Mouse (Mus musculus) limb, embryonic 12.5 days (tissue): Measurements from ENCODE around the gene Cox4i2. TPM values are rescaled to one million over a fixed set of nuclear protein-coding genes. Genes with fewer than 3 reads are reported as not detected.

Source experiments
- ATAC-seq: fragments of 200-750 bp; cut with Nextera tagmentation; 2 replicates; pipeline ENCODE4 v1.8.0; 2017; ENCODE audit warnings: low read depth, moderate TSS enrichment; ENCODE audit not compliant: insufficient number of reproducible peaks, insufficient read depth, low FRiP score, low TSS enrichment
- H3K27ac ChIP-seq: fragments of 300-500 bp; sonication (generic); 2 replicates; pipeline ENCODE4 v1.5.1; 2016; ENCODE audit warnings: mild to moderate bottlenecking, moderate library complexity
- H3K27me3 ChIP-seq: fragments of 300-500 bp; sonication (generic); 2 replicates; pipeline ENCODE4 v1.6.1; 2016; ENCODE audit warnings: mild to moderate bottlenecking, moderate library complexity
- H3K36me3 ChIP-seq: fragments of 300-500 bp; sonication (generic); 2 replicates; pipeline ENCODE4 v1.6.1; 2016; ENCODE audit warnings: mild to moderate bottlenecking, moderate library complexity
- H3K4me1 ChIP-seq: fragments of 300-500 bp; sonication (generic); replicated peaks from 2 replicates; pipeline ENCODE4 v1.6.1; 2016
- H3K4me2 ChIP-seq: fragments of 300-500 bp; sonication (generic); 2 replicates; pipeline ENCODE4 v1.6.1; 2016; ENCODE audit warnings: mild to moderate bottlenecking, moderate library complexity
- H3K4me3 ChIP-seq: fragments of 300-500 bp; sonication (generic); replicated peaks from 2 replicates; pipeline ENCODE4 v1.5.1; 2016; ENCODE audit warnings: mild to moderate bottlenecking
- H3K9ac ChIP-seq: fragments of 300-500 bp; sonication (generic); replicated peaks from 2 replicates; pipeline ENCODE4 v1.6.1; 2016; ENCODE audit warnings: mild to moderate bottlenecking, moderate library complexity
- H3K9me3 ChIP-seq: fragments of 300-500 bp; sonication (generic); 2 replicates; pipeline ENCODE4 v1.6.1; 2016; ENCODE audit warnings: mild to moderate bottlenecking, moderate library complexity
- WGBS: fragments of 180-500 bp; shearing (Covaris S2); methylation state at CpG from one replicate; pipeline ENCODE4 v1.1.7; 2016; 5-methylcytosine and 5-hydroxymethylcytosine counted together
- polyA plus RNA-seq: library from polyadenylated mRNA; unstranded; fragments of >200 nt; fragmentation: Nextera tagmentation; extraction: Ambion mirVana; gene quantifications from 2 replicates; pipeline ENCODE4 v1.2.1, GENCODE M21; 2016

Gene Cox4i2
- polyA plus RNA-seq, 1 experiment from 2014 or later = 29.9 TPM

DNA sequence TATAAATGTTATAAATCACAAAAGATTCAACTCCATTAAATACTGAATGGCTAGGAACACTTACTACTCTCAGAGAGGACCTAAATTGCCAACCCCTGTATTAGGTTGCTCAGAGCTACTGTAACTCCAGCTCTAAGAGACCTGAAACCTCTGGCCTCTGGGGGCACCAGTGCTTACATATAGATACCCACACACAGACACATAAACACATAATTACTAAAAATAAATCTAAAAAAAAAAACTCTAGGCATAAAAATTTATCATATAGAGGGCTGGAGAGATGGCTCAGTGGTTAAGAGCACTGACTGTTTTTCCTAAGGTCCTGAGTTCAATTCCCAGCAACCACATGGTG, 46.8 kb downstream of the Cox4i2 start:
- H3K36me3 ChIP-seq = no peaks in the 10 kb centered on the region
- ATAC-seq = no peak

DNA sequence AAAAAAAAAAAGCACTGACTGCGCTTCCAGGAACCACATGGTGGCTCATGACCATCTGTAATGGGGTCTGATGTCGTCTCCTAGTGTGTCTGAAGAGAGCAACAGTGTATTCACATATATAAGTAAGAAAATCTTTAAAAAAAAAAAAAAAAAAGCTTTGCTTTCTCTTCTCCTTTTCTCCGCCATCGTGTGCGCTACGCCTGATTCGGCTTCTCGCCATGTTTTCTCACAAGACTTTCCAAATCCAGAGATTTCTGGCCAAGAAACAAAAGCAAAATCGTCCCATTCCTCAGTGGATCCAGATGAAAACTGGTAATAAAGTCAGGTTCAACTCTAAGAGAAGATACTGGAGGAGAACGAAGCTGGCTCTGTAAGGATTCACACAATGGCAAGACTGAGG, 48.3 kb downstream of the Cox4i2 start:
- WGBS = 91% methylated on average over 10 of the region's 10 CpGs
- no peak overlapping the region for H3K27ac ChIP-seq
- no peaks in the 10 kb centered on the region for H3K27me3 ChIP-seq
- peaks cover 5% of the 10 kb centered on the region; the same call in 1 of the 2 replicates for H3K36me3 ChIP-seq
- ATAC-seq = no peak
- H3K9ac ChIP-seq = no peak overlapping the region
- H3K9me3 ChIP-seq = no peaks in the 10 kb centered on the region
- no peak overlapping the region for H3K4me3 ChIP-seq
- H3K4me1 ChIP-seq = peaks cover 31% of the 10 kb centered on the region
- no peak overlapping the region for H3K4me2 ChIP-seq

More for the DNA sequence above, 46.8 kb downstream of the Cox4i2 start:
- no peaks in the 10 kb centered on the region for H3K9me3 ChIP-seq
- no peaks in the 10 kb centered on the region for H3K27me3 ChIP-seq
- no peak overlapping the region for H3K27ac ChIP-seq
- no peak overlapping the region for H3K9ac ChIP-seq
- H3K4me2 ChIP-seq = no peak overlapping the region
- no peak overlapping the region for H3K4me3 ChIP-seq
- H3K4me1 ChIP-seq = peaks cover 23% of the 10 kb centered on the region

DNA sequence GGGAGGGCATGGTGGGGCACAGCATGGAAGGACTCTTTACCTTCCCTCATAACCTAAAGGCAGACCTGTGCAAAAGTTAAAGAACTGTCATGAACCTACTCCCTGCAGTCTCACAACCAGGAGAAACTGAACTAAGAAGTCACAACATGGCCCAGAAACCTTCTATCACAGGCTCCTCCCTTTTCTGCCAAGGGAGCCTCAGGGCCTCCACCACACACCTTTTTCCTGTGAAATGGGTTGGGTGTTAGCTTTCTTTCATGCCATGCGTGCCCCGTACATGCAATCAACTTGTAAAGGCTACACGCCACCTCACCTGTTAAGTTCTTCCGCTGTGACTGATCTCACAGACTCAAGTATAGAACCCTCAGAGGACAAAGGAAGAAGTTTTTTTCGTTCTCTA, 49.1 kb downstream of the Cox4i2 start:
- no peaks in the 10 kb centered on the region for H3K27me3 ChIP-seq
- no peaks in the 10 kb centered on the region for H3K9me3 ChIP-seq
- H3K36me3 ChIP-seq = peaks cover 5% of the 10 kb centered on the region; the same call in 1 of the 2 replicates
- H3K4me1 ChIP-seq = peaks cover 31% of the 10 kb centered on the region
- ATAC-seq = no peak
- no peak overlapping the region for H3K27ac ChIP-seq
- H3K4me3 ChIP-seq = no peak overlapping the region
- WGBS = 80% methylated on average over 5 of the region's 5 CpGs
- H3K9ac ChIP-seq = no peak overlapping the region
- no peak overlapping the region for H3K4me2 ChIP-seq

DNA sequence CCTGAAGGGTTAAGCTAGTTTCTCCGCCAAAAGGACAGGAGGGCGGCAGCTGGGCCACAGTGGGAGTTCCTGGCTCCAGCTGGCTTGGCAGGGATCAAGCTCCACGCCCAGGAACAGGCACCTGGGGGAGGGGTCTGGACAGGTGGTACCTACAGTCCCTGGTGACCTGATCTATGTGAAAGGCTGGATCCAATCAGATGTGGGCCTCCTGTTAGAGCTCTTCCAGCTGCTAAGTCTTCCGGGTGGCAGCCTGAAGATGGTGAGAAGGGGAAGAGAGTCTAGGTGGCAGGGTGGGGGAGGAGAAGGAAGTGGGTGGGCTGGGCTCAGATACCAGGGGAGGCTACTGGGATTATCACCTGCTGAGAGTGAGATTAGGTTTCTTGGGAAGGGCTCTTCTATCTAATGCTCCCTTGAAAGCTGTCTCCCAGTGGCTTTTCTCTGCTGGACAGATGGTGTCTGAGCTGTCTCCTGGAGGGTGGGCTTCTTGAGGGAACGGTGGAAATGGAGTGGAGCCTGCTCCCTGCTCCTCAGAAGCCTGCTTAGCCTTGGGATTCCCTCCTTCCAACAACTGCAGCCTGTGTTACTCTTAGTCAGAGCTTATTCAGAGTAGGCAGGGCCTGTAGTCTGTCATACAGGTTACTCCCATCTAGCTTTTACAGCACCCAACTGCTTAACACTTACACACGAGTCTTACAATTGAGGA, 50.6 kb downstream of the Cox4i2 start:
- Histone ChIP-seq H3K9me3 (no peaks in the 10 kb centered on the region), H3K4me3 (no peak overlapping the region), H3K4me1 (peaks cover 31% of the 10 kb centered on the region), H3K27ac (peak overlapping the region; percentile 57), H3K9ac (no peak overlapping the region), H3K4me2 (peak overlapping the region; percentile 11; the same call in 1 of the 2 replicates), H3K36me3 (peaks cover 5% of the 10 kb centered on the region; the same call in 1 of the 2 replicates), H3K27me3 (no peaks in the 10 kb centered on the region)
- peak; percentile 78; the same call in 1 of the 2 replicates for ATAC-seq
- WGBS = 5% methylated on average over 6 of the region's 6 CpGs

DNA sequence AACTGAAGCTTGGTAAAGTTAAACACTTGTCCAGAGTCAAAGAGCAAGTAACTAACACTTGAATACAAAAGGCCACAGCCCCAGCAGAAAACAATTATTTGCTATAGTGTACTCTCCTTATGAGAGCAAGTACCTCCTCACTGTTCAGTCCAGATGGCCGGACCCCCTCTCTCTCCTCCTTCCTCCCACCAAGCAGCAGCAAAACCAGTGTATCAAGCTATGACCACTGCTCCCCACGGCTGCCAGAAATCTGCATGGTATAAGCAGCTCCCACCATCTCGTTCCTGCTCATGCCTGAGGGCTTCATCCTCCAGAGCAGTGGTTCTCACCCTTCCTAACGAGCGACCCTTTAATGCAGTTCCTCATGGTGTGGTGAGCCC, 51.1 kb downstream of the Cox4i2 start:
- Histone ChIP-seq H3K36me3 (peaks cover 5% of the 10 kb centered on the region; the same call in 1 of the 2 replicates), H3K4me2 (no peak overlapping the region), H3K4me3 (no peak overlapping the region), H3K4me1 (peaks cover 31% of the 10 kb centered on the region), H3K27ac (no peak overlapping the region), H3K9ac (no peak overlapping the region), H3K27me3 (no peaks in the 10 kb centered on the region), H3K9me3 (no peaks in the 10 kb centered on the region)
- no peak for ATAC-seq
- WGBS = 29% methylated on average over 5 of the region's 5 CpGs

DNA sequence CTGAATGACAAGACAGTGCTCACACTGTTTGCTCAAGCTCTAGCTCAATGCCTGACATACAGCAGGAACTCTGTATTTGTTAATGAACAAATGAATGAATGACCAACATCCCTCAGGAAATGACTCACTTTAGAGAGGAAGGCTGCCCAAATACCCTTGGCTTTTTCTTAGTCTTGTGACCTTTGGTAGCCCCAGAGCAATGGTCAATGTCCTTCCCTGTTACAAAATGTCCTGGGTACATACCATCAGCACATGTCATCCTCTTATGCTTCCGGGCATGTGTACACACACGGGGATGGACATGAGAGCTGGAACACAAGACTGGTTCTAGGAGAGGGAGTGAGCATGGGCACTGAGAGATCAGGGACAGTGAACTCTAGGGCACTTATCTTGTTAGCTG, 52.1 kb downstream of the Cox4i2 start:
- Histone ChIP-seq H3K4me2 (no peak overlapping the region), H3K9me3 (no peaks in the 10 kb centered on the region), H3K4me3 (no peak overlapping the region), H3K4me1 (peaks cover 31% of the 10 kb centered on the region), H3K27ac (no peak overlapping the region), H3K9ac (no peak overlapping the region), H3K36me3 (peaks cover 5% of the 10 kb centered on the region; the same call in 1 of the 2 replicates), H3K27me3 (no peaks in the 10 kb centered on the region)
- 87% methylated on average over 2 of the region's 2 CpGs for WGBS
- ATAC-seq = no peak

DNA sequence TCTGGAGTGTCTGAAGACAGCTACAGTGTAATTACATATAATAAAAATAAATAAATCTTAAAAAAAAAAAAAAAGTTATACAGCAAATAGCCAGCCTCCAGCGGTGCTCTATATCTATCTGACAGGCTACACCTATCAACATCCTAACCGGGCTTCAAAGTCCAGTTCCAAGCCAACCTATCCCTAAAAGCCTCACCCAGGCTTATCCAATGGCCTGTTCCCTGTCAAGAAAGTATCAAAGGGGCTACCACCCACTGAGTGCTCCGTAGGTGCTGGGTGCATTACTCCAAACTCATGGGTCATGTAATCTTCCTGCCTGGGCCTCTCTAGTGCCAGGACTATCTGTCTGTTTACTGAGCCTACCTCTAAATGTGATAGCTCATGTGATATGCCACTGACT, 54.2 kb downstream of the Cox4i2 start:
- no peak overlapping the region for H3K27ac ChIP-seq
- 84% methylated on average over 3 of the region's 3 CpGs for WGBS
- no peak overlapping the region for H3K9ac ChIP-seq
- no peak overlapping the region for H3K4me2 ChIP-seq
- no peaks in the 10 kb centered on the region for H3K9me3 ChIP-seq
- H3K4me1 ChIP-seq = peaks cover 41% of the 10 kb centered on the region
- no peak overlapping the region for H3K4me3 ChIP-seq
- H3K36me3 ChIP-seq = peaks cover 9% of the 10 kb centered on the region; the same call in 1 of the 2 replicates
- ATAC-seq = no peak
- H3K27me3 ChIP-seq = no peaks in the 10 kb centered on the region

DNA sequence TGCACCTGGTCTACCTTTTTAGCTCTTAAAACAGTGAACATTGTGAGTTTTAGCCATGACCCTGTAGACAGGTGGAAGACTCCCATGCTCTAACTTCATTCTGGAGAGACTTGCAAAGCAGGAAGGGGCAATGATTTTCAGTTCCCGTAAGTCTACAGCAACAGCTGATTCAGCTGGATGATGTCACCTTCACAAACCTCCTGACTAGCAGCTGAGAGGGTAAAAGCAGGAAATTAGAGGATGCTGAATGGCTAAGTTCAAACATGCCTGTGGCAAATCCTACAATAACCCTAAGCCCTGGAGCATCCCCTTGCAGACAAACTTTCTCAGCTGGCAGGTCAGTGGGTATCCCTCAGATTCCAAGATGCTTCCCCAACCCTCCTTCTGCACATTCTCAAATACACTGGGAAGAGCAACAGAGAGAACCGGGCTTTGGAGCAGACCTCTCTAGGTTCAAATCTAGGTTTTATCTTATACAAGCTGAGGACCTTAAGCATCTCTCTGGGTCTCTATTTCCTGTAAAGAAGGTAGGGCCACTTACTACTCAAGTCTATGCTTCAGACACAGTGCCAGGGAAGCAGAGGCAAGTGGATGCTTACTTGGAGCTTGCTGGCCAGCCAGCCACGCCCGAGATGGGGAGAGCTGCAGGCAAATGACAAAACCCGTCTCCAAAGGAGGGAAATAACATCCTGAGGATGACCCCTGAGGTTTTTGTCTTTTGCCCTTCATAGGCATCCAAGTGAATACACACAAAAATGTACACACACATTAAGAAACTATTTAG, 56.4 kb downstream of the Cox4i2 start:
- H3K9ac ChIP-seq = no peak overlapping the region
- H3K36me3 ChIP-seq = peaks cover 9% of the 10 kb centered on the region; the same call in 1 of the 2 replicates
- H3K4me2 ChIP-seq = no peak overlapping the region
- H3K4me1 ChIP-seq = peaks cover 23% of the 10 kb centered on the region
- peak overlapping the region; percentile 36; the same call in 1 of the 2 replicates for H3K27ac ChIP-seq
- no peak overlapping the region for H3K4me3 ChIP-seq
- H3K27me3 ChIP-seq = no peaks in the 10 kb centered on the region
- WGBS = 79% methylated on average over 5 of the region's 5 CpGs
- no peak for ATAC-seq
- H3K9me3 ChIP-seq = no peaks in the 10 kb centered on the region

DNA sequence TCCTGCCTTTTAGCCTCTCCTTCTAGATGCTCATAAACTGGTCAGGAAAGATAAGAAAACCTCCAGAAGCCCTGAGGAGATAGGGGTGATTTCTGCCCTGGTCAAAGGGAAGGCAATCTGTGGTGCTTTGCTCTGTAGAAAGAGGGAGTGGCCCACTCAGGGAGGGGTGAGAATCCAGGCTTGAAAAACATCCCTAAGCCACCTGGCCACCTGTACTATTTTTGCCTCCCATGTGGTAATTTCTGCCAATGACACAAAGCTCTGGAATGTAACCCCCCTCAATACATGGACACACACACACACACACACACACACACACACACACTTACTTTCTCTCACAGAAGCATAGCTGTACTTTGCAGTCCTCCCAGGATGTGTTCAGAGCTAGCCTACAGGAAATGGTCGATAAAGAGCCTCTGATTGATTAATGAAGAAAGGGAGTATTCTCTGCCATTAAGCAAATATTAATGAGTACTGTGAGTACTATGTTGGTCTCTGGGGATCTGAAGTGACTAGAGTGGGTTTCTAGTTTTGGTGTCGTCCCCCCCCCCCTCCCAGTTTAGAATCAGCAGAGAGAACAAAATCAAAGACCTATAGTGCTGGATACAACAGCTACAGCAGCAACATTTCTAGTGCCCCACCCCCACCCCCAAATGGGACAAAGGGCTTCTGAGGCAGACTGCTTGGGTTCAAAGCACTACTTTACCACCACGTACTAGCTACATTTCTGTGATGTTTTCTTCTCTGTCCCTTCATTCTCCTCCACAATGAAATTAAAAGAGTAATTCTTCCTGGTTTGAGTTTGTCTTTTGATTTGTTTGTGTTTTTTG, 57.6 kb downstream of the Cox4i2 start:
- Histone ChIP-seq H3K27me3 (no peaks in the 10 kb centered on the region), H3K4me2 (no peak overlapping the region), H3K4me3 (no peak overlapping the region), H3K4me1 (peaks cover 18% of the 10 kb centered on the region), H3K36me3 (peaks cover 14% of the 10 kb centered on the region; the same call in 1 of the 2 replicates), H3K9me3 (no peaks in the 10 kb centered on the region), H3K9ac (no peak overlapping the region), H3K27ac (no peak overlapping the region)
- no peak for ATAC-seq
- 59% methylated on average over 3 of the region's 3 CpGs for WGBS

DNA sequence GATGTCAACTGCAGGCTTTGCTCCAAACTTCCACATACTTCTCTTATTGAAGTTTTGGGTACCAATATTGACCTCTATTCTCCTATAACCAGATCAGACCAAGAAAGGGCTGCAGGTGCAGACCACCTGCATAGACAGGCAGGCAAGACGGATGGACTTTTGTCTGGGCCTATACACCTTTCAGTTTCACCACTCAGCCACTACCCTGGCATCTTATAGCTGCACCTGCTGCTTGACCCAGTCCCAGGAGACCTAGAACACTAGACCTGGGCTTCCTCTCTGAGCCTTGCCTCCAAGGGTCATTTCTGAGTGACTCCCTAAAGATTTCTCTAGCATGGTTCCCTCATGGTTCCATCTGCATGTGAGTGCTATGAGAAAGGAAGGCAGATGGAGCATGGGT, 59.3 kb downstream of the Cox4i2 start:
- ATAC-seq = no peak
- no peak overlapping the region for H3K9ac ChIP-seq
- H3K4me3 ChIP-seq = no peak overlapping the region
- peaks cover 33% of the 10 kb centered on the region for H3K4me1 ChIP-seq
- H3K4me2 ChIP-seq = no peak overlapping the region
- WGBS = 87% methylated on average over 1 of the region's 1 CpGs
- H3K36me3 ChIP-seq = peaks cover 15% of the 10 kb centered on the region; the same call in 1 of the 2 replicates
- no peaks in the 10 kb centered on the region for H3K9me3 ChIP-seq
- no peak overlapping the region for H3K27ac ChIP-seq
- no peaks in the 10 kb centered on the region for H3K27me3 ChIP-seq
